Mouse (Mus musculus) gastrocnemius, postnatal 36 days (tissue): ENCODE results near the gene Slc22a15. TPM values are rescaled to one million over a fixed set of nuclear protein-coding genes. Genes with fewer than 3 reads are reported as not detected.
A peak's percentile ranks its signal among the peaks of the same experiment; 100 is the strongest.
"Not testable (repeated sequence)": the region's sequence is repeated elsewhere in the genome, so short reads cannot be mapped to it uniquely, and the experiment has no call there.

ENCODE experiments used
- DNase-seq, 2 experiments: peaks; one replicate each; pipeline ENCODE4 v3.0.0; 2022
- intact Hi-C: fragments of 180-260 bp; cut with DNase I; formaldehyde crosslinking; loops from one replicate; pipeline ENCODE4 v1.15.1; 2025
- total RNA-seq, 2 experiments: library from RNA; stranded (reverse); gene quantifications; 2 replicates each; pipeline ENCODE4 v1.2.3; 2021

Gene Slc22a15
- total RNA-seq, 2 experiments from 2014 or later = 0.59 to 0.76 TPM

DNA sequence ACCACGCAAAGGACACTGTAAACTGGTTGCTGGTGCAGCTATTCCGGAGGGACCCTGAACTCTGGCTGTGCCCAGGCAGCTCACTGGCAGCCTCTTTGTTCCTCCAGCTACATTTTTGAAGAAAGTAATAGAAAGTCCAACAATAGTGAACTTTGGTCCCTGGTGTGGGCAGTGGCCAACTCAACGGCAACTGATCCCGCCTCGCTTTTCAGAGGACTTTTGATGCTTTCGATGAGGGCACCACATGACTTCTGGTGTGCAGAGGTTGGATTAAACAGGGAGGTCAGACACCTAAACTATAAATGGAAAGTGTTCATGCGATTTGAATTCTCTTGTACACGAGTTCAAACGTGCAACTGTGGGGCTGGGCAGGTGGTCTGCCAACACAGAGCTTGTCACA is 99.9 kb downstream of the Slc22a15 start:
- intact Hi-C loops = no loop called here

DNA sequence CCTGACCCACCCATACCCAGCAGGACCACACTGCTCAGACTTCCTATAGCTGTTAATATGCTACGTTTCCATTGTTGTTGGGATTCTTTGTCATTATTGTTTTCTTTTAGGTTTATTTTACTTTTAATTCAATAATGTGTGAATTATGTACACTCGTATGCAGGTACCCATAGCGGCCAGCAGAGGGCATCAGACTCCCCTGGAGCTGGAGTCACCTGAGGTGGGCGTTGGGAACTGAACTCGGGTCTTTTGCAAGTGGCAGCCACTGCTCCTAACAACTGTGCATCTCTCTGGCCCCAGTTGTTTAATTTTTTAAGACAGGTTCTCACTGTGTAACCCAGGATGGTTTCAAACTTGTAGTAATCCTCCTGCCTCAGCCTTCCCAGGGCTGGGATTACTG is 102.2 kb downstream of the Slc22a15 start:
- no peak for DNase-seq
- intact Hi-C loops = no loop called here

More for the DNA sequence above, 99.9 kb downstream of the Slc22a15 start:
- no peak for DNase-seq

DNA sequence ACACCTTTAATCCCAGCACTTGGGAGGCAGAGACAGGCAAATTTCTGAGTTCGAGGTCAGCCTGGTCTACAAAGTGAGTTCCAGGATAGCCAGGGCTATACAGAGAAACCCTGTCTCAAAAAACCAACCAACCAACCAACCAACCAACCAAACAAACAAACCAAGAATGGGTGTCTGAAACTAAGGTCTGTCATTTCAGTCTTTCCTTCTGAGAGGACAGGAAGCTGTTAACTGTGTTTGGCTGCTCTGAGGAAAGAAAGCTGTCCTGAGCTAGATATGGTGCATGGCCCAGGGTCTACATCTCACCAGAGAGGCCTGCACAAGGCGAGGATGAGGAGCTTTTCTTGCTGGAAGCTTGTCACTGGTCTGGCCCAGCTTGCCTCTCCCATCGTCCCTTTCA is 103.5 kb downstream of the Slc22a15 start:
- intact Hi-C loops, DNase-seq: not testable (repeated sequence)

DNA sequence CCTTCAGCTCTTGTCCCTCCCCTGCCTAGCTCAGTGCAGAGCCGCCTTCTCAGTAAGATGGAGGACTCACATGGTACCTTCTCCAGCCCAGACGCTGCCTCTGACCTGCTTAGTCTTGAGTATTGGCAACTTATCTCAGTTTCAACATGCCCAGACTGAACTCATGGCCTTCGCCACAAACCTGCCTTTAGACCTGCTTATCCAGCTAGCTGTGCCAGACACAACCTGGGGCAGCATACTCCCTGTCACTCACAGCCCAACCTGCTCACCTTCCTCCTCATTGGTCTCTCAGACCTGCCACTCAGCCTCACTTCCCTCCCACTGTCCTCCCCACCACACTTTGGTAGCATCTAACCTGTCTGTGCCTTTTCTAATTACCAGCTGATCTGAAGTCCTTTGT is 108.2 kb downstream of the Slc22a15 start:
- intact Hi-C loops = loop anchor here (10.0 kb wide), 1 partner anchor 501 kb away; no protein-coding TSS in a partner anchor
- no peak for DNase-seq

DNA sequence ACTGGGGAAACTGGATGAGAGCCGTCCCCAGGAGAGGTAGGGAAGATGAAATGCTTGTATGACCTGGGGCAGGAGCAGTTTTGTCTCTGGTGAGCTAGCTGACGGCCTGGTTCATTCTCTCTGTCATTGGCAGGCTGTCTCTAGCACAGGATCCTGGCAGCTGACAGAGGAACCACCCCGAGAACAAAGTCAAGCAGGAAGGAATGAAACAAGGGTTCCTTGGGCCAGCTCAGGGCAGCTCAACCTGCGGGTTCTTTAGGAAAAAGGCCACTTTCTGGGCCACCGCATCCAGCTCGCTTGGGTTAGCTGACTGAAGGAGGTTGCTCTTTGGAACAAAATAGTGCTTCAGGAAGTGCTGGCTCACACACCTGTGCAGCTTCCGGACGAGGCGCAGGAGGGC is 109.5 kb downstream of the Slc22a15 start:
- intact Hi-C loops = loop anchor here (10.0 kb wide), 1 partner anchor 500 kb away; no protein-coding TSS in a partner anchor
- DNase-seq = no peak

DNA sequence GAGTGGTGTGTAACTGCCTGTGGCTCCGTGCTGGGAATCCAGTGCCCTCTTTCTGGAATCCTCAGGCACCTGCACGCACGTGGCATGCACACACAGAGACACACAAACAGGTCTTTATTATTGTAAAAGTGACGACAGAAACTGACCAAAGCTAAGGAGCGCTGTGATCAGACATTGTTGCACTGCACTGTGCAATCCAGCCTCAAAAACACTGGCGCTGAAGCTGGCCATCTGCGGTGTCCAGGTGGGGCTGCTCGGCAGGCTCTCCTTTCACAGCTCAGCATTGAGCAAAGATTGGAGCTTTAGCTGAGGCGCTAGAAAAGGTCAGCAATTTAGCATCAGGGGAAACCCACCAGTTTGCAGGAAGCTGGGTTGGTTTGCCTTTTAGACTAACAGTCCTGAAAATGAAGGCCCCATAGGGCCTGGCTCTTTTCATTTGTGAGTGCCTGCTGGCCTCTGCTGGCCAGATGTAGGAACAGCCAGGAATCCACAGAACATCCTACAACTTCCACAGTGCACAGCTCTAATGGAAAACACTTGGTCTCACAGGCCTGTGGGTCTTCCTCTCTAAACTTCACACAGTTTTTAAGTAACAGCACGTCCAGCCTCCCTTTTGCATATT is 111.8 kb downstream of the Slc22a15 start:
- intact Hi-C loops = loop anchor here (10.0 kb wide), 1 partner anchor 498 kb away; no protein-coding TSS in a partner anchor
- peak; percentile 43 to 49 for DNase-seq

DNA sequence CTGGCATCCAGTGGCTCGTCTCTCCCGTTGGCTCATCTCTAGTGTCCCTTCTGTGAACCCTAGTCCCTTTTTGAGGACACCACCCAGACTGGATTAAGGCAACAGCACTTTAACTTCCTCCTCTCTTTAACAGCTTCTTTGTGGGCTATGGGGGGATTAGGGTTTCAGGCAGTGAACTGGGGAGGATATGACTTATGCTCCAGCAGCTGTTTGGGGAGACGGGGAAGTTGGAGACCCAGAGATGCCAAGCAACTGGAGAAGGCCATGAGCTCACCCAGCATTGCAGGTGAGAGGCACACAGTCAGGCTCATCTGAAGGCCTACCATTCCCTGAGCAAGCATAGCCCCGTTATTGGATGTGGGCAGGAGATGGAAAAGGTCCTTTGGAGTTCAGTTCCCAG is 112.3 kb downstream of the Slc22a15 start:
- intact Hi-C loops = loop anchor here (10.0 kb wide), 1 partner anchor 497 kb away; no protein-coding TSS in a partner anchor
- no peak for DNase-seq

DNA sequence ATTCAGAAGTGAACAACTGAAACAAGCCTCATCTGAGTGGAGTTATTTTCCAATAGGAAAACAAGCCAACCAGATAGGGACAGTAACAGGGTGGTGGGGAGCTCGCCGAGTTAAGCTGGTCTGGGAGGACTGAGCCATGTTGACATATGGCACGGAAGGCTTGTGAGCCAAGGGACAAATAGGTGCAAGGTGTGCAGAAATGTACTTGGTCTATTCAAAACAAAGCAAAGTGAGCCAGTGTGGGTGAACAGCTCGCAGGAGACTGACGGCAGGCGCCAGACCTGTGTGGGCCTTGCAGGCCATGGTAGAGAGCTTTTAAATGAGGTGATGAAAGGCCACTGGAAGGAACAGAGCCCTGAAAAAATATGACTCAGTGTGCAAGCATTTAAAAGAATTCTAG is 116.6 kb downstream of the Slc22a15 start:
- intact Hi-C loops = loop anchor here (2.0 to 10.0 kb wide), 2 partner anchors 193 to 313 kb away; no protein-coding TSS in a partner anchor
- no peak for DNase-seq

DNA sequence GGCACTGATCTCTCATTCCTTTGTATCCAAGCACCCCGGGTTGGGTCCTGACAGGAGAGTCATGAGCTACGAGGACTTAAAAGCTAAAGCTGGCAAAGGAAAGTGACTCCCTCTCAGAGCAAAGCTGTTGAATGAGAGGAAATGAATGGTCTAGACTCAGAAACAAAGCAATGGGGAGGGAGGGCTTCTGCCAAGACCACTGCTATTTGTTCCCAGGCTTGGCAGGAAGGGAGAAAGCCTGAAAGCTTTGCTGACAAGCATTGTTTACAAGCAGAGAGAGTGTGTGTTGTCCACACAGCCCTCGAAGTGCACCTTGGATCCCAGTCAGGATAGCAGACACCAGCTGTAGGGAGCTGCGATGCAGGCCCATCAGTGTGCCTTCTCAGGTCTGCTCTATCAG is 117.3 kb downstream of the Slc22a15 start:
- no peak for DNase-seq
- intact Hi-C loops = loop anchor here (2.0 to 10.0 kb wide), 2 partner anchors 192 to 312 kb away; no protein-coding TSS in a partner anchor

DNA sequence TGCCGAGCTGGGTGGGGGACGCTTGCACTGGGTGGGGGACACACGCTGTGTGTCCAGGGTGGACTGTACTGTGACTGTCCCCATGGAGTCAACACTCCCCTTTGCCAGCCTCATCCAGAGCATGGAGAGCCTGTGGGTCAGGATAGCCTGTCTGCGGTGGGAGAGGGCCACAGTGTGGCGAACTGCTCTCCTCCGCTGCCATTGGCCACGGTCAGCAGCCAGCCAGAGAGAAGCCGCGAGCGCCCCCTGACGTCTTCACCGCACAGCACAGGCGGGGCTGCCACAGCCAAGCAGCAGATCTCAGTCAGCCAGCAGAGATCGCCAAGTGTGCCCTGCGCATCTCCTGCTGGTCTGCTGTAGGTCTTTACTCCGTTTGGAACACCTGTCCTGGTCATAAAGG is 118.1 kb downstream of the Slc22a15 start:
- intact Hi-C loops = loop anchor here (2.0 to 10.0 kb wide), 2 partner anchors 191 to 311 kb away; no protein-coding TSS in a partner anchor
- peak; percentile 79 to 82 for DNase-seq

Other genes starting within 250 kb of the Slc22a15 start
- gene Mab21l3, start 75.5 kb downstream of the Slc22a15 start, total RNA-seq = not detected
- not detected for gene Nhlh2, start 85.6 kb upstream of the Slc22a15 start, total RNA-seq
- gene Casq2, start 162.0 kb upstream of the Slc22a15 start, total RNA-seq = 10 to 100 TPM; 32.1 to 71.4 TPM